Mouse (Mus musculus): ENCODE measurements around the gene Nme7. TPM values are rescaled to one million over a fixed set of nuclear protein-coding genes. Genes with fewer than 3 reads are reported as not detected.

Nme7 gene
- polyA plus RNA-seq, 1 experiment from 2014 or later = 21.4 TPM

- Histone ChIP-seq H3K4me1 (peaks cover 13% of the 10 kb centered on the region), H3K4me2 (no peak overlapping the region), H3K36me3 (no peaks in the 10 kb centered on the region), H3K4me3 (no peak overlapping the region), H3K9ac (no peak overlapping the region), H3K9me3 (no peaks in the 10 kb centered on the region), H3K27ac (replicated peaks) (no peak overlapping the region), H3K27me3 (replicated peaks) (no peaks in the 10 kb centered on the region)
- 74% methylated on average over 2 of the region's 2 CpGs for WGBS
- no peak for ATAC-seq (ENCODE audit: extremely low read depth, insufficient number of reproducible peaks, low FRiP score, low TSS enrichment)
Observed at GRCm38 (mm10) chr1:164415347-164415751, 111.4 kb downstream of the Nme7 start.

- 65% methylated on average over 12 of the region's 12 CpGs for WGBS
- H3K4me1 ChIP-seq = peaks cover 13% of the 10 kb centered on the region
- no peak for ATAC-seq (ENCODE audit: extremely low read depth, insufficient number of reproducible peaks, low FRiP score, low TSS enrichment)
- no peaks in the 10 kb centered on the region for H3K9me3 ChIP-seq
- H3K9ac ChIP-seq = no peak overlapping the region
- H3K4me3 ChIP-seq = no peak overlapping the region
- H3K4me2 ChIP-seq = no peak overlapping the region
- no peaks in the 10 kb centered on the region for H3K27me3 ChIP-seq (replicated peaks)
- no peaks in the 10 kb centered on the region for H3K36me3 ChIP-seq
- H3K27ac ChIP-seq (replicated peaks) = peak overlapping the region; percentile 39; the same call in 1 of the 2 replicates
Observed at GRCm38 (mm10) chr1:164416692-164417394, 112.9 kb downstream of the Nme7 start.

- H3K4me3 ChIP-seq = no peak overlapping the region
- H3K36me3 ChIP-seq = no peaks in the 10 kb centered on the region
- peak overlapping the region; percentile 39; the same call in 1 of the 2 replicates for H3K27ac ChIP-seq (replicated peaks)
- H3K4me1 ChIP-seq = peaks cover 13% of the 10 kb centered on the region
- H3K9me3 ChIP-seq = no peaks in the 10 kb centered on the region
- no peak overlapping the region for H3K9ac ChIP-seq
- H3K27me3 ChIP-seq (replicated peaks) = no peaks in the 10 kb centered on the region
- no peak for ATAC-seq (ENCODE audit: extremely low read depth, insufficient number of reproducible peaks, low FRiP score, low TSS enrichment)
- WGBS = 55% methylated on average over 3 of the region's 3 CpGs
- H3K4me2 ChIP-seq = no peak overlapping the region
Observed at GRCm38 (mm10) chr1:164417604-164418003, 113.7 kb downstream of the Nme7 start.

GRCm38 (mm10) chr1:164418320-164418719 lies 114.4 kb downstream of the Nme7 start:
- Histone ChIP-seq H3K36me3 (no peaks in the 10 kb centered on the region), H3K27ac (replicated peaks) (no peak overlapping the region), H3K9ac (no peak overlapping the region), H3K4me3 (no peak overlapping the region), H3K4me1 (peaks cover 16% of the 10 kb centered on the region), H3K27me3 (replicated peaks) (no peaks in the 10 kb centered on the region), H3K4me2 (no peak overlapping the region), H3K9me3 (no peaks in the 10 kb centered on the region)
- no peak for ATAC-seq (ENCODE audit: extremely low read depth, insufficient number of reproducible peaks, low FRiP score, low TSS enrichment)
- WGBS = 83% methylated on average over 10 of the region's 10 CpGs

GRCm38 (mm10) chr1:164419401-164419800 lies 115.5 kb downstream of the Nme7 start:
- ATAC-seq (ENCODE audit: extremely low read depth, insufficient number of reproducible peaks, low FRiP score, low TSS enrichment) = no peak
- H3K9me3 ChIP-seq = no peaks in the 10 kb centered on the region
- H3K27me3 ChIP-seq (replicated peaks) = no peaks in the 10 kb centered on the region
- 74% methylated on average over 8 of the region's 8 CpGs for WGBS
- peaks cover 21% of the 10 kb centered on the region for H3K4me1 ChIP-seq
- H3K4me3 ChIP-seq = no peak overlapping the region
- H3K4me2 ChIP-seq = no peak overlapping the region
- H3K9ac ChIP-seq = no peak overlapping the region
- H3K36me3 ChIP-seq = no peaks in the 10 kb centered on the region
- H3K27ac ChIP-seq (replicated peaks) = no peak overlapping the region

GRCm38 (mm10) chr1:164420623-164421354 lies 116.9 kb downstream of the Nme7 start:
- peaks cover 21% of the 10 kb centered on the region for H3K4me1 ChIP-seq
- WGBS = 68% methylated on average over 6 of the region's 6 CpGs
- no peaks in the 10 kb centered on the region for H3K36me3 ChIP-seq
- H3K4me2 ChIP-seq = no peak overlapping the region
- H3K27ac ChIP-seq (replicated peaks) = no peak overlapping the region
- no peak overlapping the region for H3K9ac ChIP-seq
- no peaks in the 10 kb centered on the region for H3K9me3 ChIP-seq
- no peaks in the 10 kb centered on the region for H3K27me3 ChIP-seq (replicated peaks)
- H3K4me3 ChIP-seq = no peak overlapping the region
- no peak for ATAC-seq (ENCODE audit: extremely low read depth, insufficient number of reproducible peaks, low FRiP score, low TSS enrichment)

- Histone ChIP-seq H3K9me3 (no peaks in the 10 kb centered on the region), H3K9ac (no peak overlapping the region), H3K36me3 (no peaks in the 10 kb centered on the region), H3K4me1 (peaks cover 29% of the 10 kb centered on the region), H3K27me3 (replicated peaks) (no peaks in the 10 kb centered on the region), H3K4me2 (no peak overlapping the region), H3K4me3 (no peak overlapping the region), H3K27ac (replicated peaks) (no peak overlapping the region)
- 53% methylated on average over 7 of the region's 7 CpGs for WGBS
- ATAC-seq (ENCODE audit: extremely low read depth, insufficient number of reproducible peaks, low FRiP score, low TSS enrichment) = no peak
Observed at GRCm38 (mm10) chr1:164426227-164426626, 122.3 kb downstream of the Nme7 start.

GRCm38 (mm10) chr1:164427777-164428176 lies 123.9 kb downstream of the Nme7 start:
- H3K36me3 ChIP-seq = no peaks in the 10 kb centered on the region
- no peaks in the 10 kb centered on the region for H3K9me3 ChIP-seq
- ATAC-seq (ENCODE audit: extremely low read depth, insufficient number of reproducible peaks, low FRiP score, low TSS enrichment) = no peak
- H3K9ac ChIP-seq = no peak overlapping the region
- peaks cover 29% of the 10 kb centered on the region for H3K4me1 ChIP-seq
- no peak overlapping the region for H3K4me3 ChIP-seq
- no peak overlapping the region for H3K4me2 ChIP-seq
- WGBS = 67% methylated on average over 7 of the region's 7 CpGs
- no peaks in the 10 kb centered on the region for H3K27me3 ChIP-seq (replicated peaks)
- H3K27ac ChIP-seq (replicated peaks) = no peak overlapping the region

- no peak for ATAC-seq (ENCODE audit: extremely low read depth, insufficient number of reproducible peaks, low FRiP score, low TSS enrichment)
- 55% methylated on average over 9 of the region's 9 CpGs for WGBS
- Histone ChIP-seq H3K9ac (no peak overlapping the region), H3K36me3 (no peaks in the 10 kb centered on the region), H3K27ac (replicated peaks) (peak overlapping the region; percentile 53; the same call in 1 of the 2 replicates), H3K4me2 (peak overlapping the region; percentile 15; the same call in 1 of the 2 replicates), H3K4me3 (no peak overlapping the region), H3K27me3 (replicated peaks) (no peaks in the 10 kb centered on the region), H3K4me1 (peaks cover 23% of the 10 kb centered on the region), H3K9me3 (no peaks in the 10 kb centered on the region)
Observed at GRCm38 (mm10) chr1:164428644-164429043, 124.7 kb downstream of the Nme7 start.

GRCm38 (mm10) chr1:164432649-164433048 lies 128.7 kb downstream of the Nme7 start:
- Histone ChIP-seq H3K36me3 (peaks cover 26% of the 10 kb centered on the region), H3K4me2 (no peak overlapping the region), H3K4me1 (peaks cover 30% of the 10 kb centered on the region), H3K4me3 (no peak overlapping the region), H3K9me3 (no peaks in the 10 kb centered on the region), H3K9ac (no peak overlapping the region), H3K27me3 (replicated peaks) (no peaks in the 10 kb centered on the region), H3K27ac (replicated peaks) (no peak overlapping the region)
- 82% methylated on average over 5 of the region's 5 CpGs for WGBS
- ATAC-seq (ENCODE audit: extremely low read depth, insufficient number of reproducible peaks, low FRiP score, low TSS enrichment) = no peak

- Histone ChIP-seq H3K9me3 (no peaks in the 10 kb centered on the region), H3K4me3 (no peak overlapping the region), H3K36me3 (peaks cover 40% of the 10 kb centered on the region), H3K27me3 (replicated peaks) (no peaks in the 10 kb centered on the region), H3K4me2 (no peak overlapping the region), H3K9ac (no peak overlapping the region), H3K27ac (replicated peaks) (0 out of 2 replicates have a peak overlapping the region, but pooled peaks have one; percentile 22), H3K4me1 (peaks cover 18% of the 10 kb centered on the region)
- 47% methylated on average over 6 of the region's 6 CpGs for WGBS
- ATAC-seq (ENCODE audit: extremely low read depth, insufficient number of reproducible peaks, low FRiP score, low TSS enrichment) = no peak
Observed at GRCm38 (mm10) chr1:164434049-164434448, 130.1 kb downstream of the Nme7 start.

Data from heart, embryonic 13.5 days (tissue).